Mouse (Mus musculus): ENCODE results near the gene Smim12. TPM values are rescaled to one million over a fixed set of nuclear protein-coding genes. Genes with fewer than 3 reads are reported as not detected.

Smim12 gene
- polyA plus RNA-seq, 1 experiment from 2014 or later: 55.6 TPM

DNA sequence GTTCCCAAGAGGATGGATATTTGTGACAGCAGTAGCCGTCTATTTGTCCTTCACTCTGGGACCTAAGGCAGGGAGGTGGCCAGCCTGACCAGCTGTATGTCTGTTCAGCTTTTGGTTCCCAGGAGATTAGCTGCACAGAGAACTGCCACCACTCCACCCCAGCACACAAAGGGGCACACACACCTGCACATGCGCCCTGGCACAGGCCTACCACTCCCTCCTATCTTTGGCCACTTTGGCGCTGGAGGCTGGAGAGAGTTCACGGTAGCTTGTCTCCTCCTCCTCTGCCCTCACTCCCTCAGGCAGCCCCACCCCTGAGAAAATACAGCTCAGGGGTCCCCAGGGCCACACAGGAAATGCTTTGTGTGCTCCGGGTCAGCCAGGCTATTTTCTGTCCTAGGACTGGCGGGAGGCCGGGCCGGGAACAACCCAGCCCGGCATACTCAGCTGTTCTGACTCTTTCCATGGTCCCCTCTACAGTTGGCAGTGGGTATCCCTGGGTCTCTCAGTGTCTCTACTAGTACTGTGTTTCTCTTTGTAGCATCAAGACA, 34.9 kb downstream of the Smim12 start:
- no peaks in the 10 kb centered on the region for H3K36me3 ChIP-seq
- H3K4me2 ChIP-seq: no peak overlapping the region
- H3K4me1 ChIP-seq (replicated peaks): no peaks in the 10 kb centered on the region
- no peaks in the 10 kb centered on the region for H3K27me3 ChIP-seq
- no peak overlapping the region; the same call in 1 of the 2 replicates for H3K9ac ChIP-seq
- ATAC-seq (ENCODE audit: low FRiP score): no peak
- H3K4me3 ChIP-seq: no peak overlapping the region
- WGBS: 62% methylated on average over 9 of the region's 9 CpGs
- H3K27ac ChIP-seq: no peak overlapping the region
- no peaks in the 10 kb centered on the region for H3K9me3 ChIP-seq

DNA sequence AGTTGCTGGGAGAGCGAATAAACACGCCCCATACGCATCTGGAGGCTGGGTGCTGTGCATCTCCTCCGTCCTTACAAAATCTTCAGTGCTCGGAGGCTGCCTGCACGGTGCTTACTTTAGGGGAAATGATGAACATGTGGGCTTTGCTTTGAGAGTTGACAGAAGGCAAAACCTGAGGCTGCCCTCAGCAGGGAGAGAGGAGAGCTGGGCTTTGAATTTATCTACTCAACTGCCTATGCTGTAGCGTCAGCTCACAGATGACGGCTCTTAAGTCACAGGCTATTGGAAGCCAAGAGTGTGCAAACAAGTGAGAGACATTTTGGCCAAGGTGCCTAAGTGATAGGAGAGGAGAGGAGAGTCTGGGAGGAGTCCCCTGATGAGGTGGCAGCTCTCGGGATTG, 35.7 kb downstream of the Smim12 start:
- WGBS: 84% methylated on average over 9 of the region's 9 CpGs
- no peak overlapping the region; the same call in 1 of the 2 replicates for H3K9ac ChIP-seq
- H3K4me1 ChIP-seq (replicated peaks): no peaks in the 10 kb centered on the region
- H3K36me3 ChIP-seq: no peaks in the 10 kb centered on the region
- H3K27me3 ChIP-seq: no peaks in the 10 kb centered on the region
- H3K4me3 ChIP-seq: no peak overlapping the region
- no peak for ATAC-seq (ENCODE audit: low FRiP score)
- no peaks in the 10 kb centered on the region for H3K9me3 ChIP-seq
- no peak overlapping the region for H3K4me2 ChIP-seq
- H3K27ac ChIP-seq: no peak overlapping the region

DNA sequence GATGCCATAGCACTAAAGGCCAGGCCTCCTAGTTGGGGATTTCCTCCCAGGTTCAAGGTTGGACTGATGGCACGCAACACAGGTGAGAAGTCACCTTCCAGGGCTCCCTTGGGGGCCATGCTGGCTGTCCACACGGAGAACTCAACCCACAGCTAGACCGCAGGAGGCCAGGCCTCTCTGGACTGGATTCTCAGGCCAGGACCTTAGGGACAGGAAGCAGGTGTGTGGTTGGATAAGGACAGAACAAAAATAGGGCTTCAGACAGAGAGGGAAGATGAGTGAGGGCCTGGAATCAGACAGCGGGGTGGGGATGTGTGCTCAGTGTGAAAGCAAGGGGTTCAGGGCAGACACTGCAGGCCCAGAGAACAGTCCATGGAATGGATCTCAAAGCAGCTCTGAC, 43.3 kb downstream of the Smim12 start:
- no peaks in the 10 kb centered on the region for H3K27me3 ChIP-seq
- H3K4me2 ChIP-seq: no peak overlapping the region
- H3K4me3 ChIP-seq: no peak overlapping the region
- H3K9ac ChIP-seq: no peak overlapping the region
- H3K4me1 ChIP-seq (replicated peaks): no peaks in the 10 kb centered on the region
- ATAC-seq (ENCODE audit: low FRiP score): no peak
- WGBS: 78% methylated on average over 4 of the region's 4 CpGs
- H3K36me3 ChIP-seq: no peaks in the 10 kb centered on the region
- H3K27ac ChIP-seq: no peak overlapping the region
- no peaks in the 10 kb centered on the region for H3K9me3 ChIP-seq

DNA sequence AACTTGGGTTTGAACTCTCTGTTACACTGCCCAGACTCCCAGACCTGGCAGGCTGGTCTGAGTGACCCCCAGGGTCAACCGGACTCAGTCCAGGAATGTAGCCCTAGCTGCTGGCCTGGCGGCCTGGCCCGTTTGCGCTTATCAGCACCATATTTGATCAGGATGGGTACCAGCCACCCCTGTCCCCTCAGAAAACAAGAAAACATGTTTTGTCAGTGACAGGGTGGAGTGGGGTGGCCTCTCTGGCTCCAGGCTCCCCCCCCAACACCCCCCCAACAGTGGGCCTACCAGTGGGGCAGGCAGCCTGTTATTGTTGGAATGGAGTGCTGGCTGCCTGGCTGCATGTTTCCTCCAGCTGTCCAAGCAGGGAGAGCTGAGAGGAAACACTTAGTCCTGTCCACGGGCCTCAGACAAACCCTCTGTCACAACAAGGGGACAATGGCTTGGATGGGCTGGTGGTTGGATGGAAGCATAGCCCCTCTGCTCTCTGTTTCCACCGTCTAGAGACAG, 45.5 kb downstream of the Smim12 start:
- no peak overlapping the region for H3K4me2 ChIP-seq
- H3K36me3 ChIP-seq: no peaks in the 10 kb centered on the region
- H3K27me3 ChIP-seq: no peaks in the 10 kb centered on the region
- no peaks in the 10 kb centered on the region for H3K9me3 ChIP-seq
- 78% methylated on average over 6 of the region's 6 CpGs for WGBS
- no peaks in the 10 kb centered on the region for H3K4me1 ChIP-seq (replicated peaks)
- no peak for ATAC-seq (ENCODE audit: low FRiP score)
- H3K9ac ChIP-seq: no peak overlapping the region
- no peak overlapping the region for H3K4me3 ChIP-seq
- H3K27ac ChIP-seq: no peak overlapping the region

DNA sequence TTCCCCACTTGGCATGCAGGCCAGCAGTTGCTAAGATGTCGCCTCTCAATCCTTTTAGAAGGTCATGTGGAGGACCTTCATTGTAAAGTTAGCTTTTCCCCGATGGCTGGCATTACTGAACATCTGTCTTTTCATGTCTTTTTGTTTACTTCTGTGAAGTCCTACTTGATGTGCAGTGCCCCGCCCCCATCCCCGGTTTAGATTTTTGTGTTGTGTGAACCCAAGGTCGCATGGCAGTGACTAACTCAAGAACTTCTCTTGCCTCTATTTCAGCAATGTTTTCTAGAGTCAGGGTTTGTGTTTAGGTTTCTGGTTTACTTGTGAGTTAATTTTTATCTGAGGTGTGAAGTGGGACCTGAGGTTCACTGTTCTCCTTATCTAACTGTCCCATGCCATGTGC, 49.0 kb downstream of the Smim12 start:
- Histone ChIP-seq H3K36me3 (no peaks in the 10 kb centered on the region), H3K4me3 (no peak overlapping the region), H3K9ac (no peak overlapping the region), H3K4me2 (no peak overlapping the region), H3K9me3 (no peaks in the 10 kb centered on the region), H3K27ac (no peak overlapping the region), H3K4me1 (replicated peaks) (no peaks in the 10 kb centered on the region), H3K27me3 (no peaks in the 10 kb centered on the region)
- no peak for ATAC-seq (ENCODE audit: low FRiP score)
- 59% methylated on average over 5 of the region's 5 CpGs for WGBS

Other genes starting within 250 kb of the Smim12 start
- gene Sfpq, start 222.5 kb upstream of the Smim12 start, polyA plus RNA-seq (2015; fragmentation: Nextera tagmentation; extraction: Ambion mirVana): 89.3 and 89.9 TPM in 2 replicates
- 21.2 and 24.4 TPM in 2 replicates for gene Zmym1, start 182.6 kb upstream of the Smim12 start, polyA plus RNA-seq (2015; fragmentation: Nextera tagmentation; extraction: Ambion mirVana)
- 29.5 and 33.1 TPM in 2 replicates for gene Zmym6, start 166.4 kb upstream of the Smim12 start, polyA plus RNA-seq (2015; fragmentation: Nextera tagmentation; extraction: Ambion mirVana)
- gene Tmem35b, start 120.1 kb upstream of the Smim12 start, polyA plus RNA-seq (2015; fragmentation: Nextera tagmentation; extraction: Ambion mirVana): 20.5 and 21.5 TPM in 2 replicates
- 13.1 and 13.4 TPM in 2 replicates for gene Dlgap3, start 74.6 kb upstream of the Smim12 start, polyA plus RNA-seq (2015; fragmentation: Nextera tagmentation; extraction: Ambion mirVana)
- gene Gja4, start 70.3 kb downstream of the Smim12 start, polyA plus RNA-seq (2015; fragmentation: Nextera tagmentation; extraction: Ambion mirVana): 20.6 and 23.4 TPM in 2 replicates
- 0.30 and 0.54 TPM in 2 replicates for gene Gjb3, start 87.1 kb downstream of the Smim12 start, polyA plus RNA-seq (2015; fragmentation: Nextera tagmentation; extraction: Ambion mirVana)
- 0.26 TPM in 1 of 2 replicates, not detected in the other for gene Gjb4, start 110.3 kb downstream of the Smim12 start, polyA plus RNA-seq (2015; fragmentation: Nextera tagmentation; extraction: Ambion mirVana)
- 0.18 and 0.25 TPM in 2 replicates for gene Gjb5, start 114.4 kb downstream of the Smim12 start, polyA plus RNA-seq (2015; fragmentation: Nextera tagmentation; extraction: Ambion mirVana)